In the genomic region with DNA sequence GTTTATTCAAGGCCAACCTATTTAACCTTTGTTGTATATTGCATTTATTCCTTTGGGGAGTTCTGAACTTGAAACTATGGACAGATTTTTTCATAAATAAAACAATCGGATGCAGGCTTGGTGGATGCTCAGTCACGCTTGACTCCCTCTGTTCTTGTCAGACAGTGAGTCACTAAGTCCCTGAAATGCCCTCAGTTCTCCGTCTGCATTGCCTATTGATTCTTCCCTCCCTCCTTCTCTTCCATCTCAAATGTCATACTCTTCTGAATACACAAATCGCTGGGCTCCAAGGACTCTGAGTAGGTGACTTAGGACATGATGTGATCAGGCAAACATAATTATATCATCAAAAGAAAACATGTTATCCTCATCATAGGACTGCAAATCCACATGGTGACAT, we compare ENCODE assay signal across 21 mouse cellular contexts.
"Had no signal": no experiment of that assay in that cellular context is flagged by ENCODE, and none has a peak within 500 bp of the region (broad histone marks: within the 10 kb centered on the region; RNA-seq: fewer than 3 reads in every experiment).

No protein-coding gene starts in this region.

- H3K9ac ChIP-seq: limb, embryonic 13.5 days; liver, embryonic 12.5 days; liver, embryonic 15.5 days; neural tube, embryonic 12.5 days; neural tube, embryonic 15.5 days; stomach, embryonic 15.5 days had no signal

- H3K36me3 ChIP-seq: limb, embryonic 10.5 days; liver, embryonic 12.5 days; liver, embryonic 15.5 days; neural tube, embryonic 15.5 days; stomach, embryonic 15.5 days had no signal

- ATAC-seq: liver, embryonic 12.5 days had no signal

- H3K4me1 ChIP-seq: limb, embryonic 10.5 days; limb, embryonic 13.5 days; liver, embryonic 12.5 days; liver, embryonic 15.5 days; neural tube, embryonic 12.5 days; neural tube, embryonic 15.5 days; stomach, embryonic 15.5 days had no signal

- H3K9me3 ChIP-seq: limb, embryonic 10.5 days; limb, embryonic 13.5 days; liver, embryonic 12.5 days; liver, embryonic 15.5 days; neural tube, embryonic 12.5 days; neural tube, embryonic 15.5 days; stomach, embryonic 15.5 days had no signal

- H3K27me3 ChIP-seq: limb, embryonic 13.5 days; liver, embryonic 12.5 days; liver, embryonic 15.5 days; neural tube, embryonic 12.5 days; neural tube, embryonic 15.5 days; stomach, embryonic 15.5 days had no signal

- H3K27ac ChIP-seq: kidney, postnatal 0 days; layer of hippocampus, adult 2 months; limb, embryonic 10.5 days; limb, embryonic 13.5 days; liver, embryonic 12.5 days; liver, embryonic 15.5 days; neural tube, embryonic 12.5 days; neural tube, embryonic 15.5 days; stomach, embryonic 15.5 days had no signal

- DNase-seq: kidney, adult 11 months; kidney, adult 8-10 months; kidney, postnatal 25 days; layer of hippocampus, adult 9-11 months; liver; lung, adult 2 months; lung, postnatal 14 days; lung, postnatal 4 days; right cerebral cortex, adult 18-20 months; right cerebral cortex, postnatal 14 days; right cerebral cortex, postnatal 4 days; thymus, postnatal 25 days had no signal

- H3K4me2 ChIP-seq: limb, embryonic 13.5 days; liver, embryonic 12.5 days; liver, embryonic 15.5 days; neural tube, embryonic 12.5 days; neural tube, embryonic 15.5 days; stomach, embryonic 15.5 days had no signal

- H3K4me3 ChIP-seq: layer of hippocampus, adult 2 months; limb, embryonic 10.5 days; limb, embryonic 13.5 days; liver, embryonic 12.5 days; liver, embryonic 15.5 days; neural tube, embryonic 12.5 days; neural tube, embryonic 15.5 days; stomach, embryonic 15.5 days had no signal
